ENCODE assay signal across 7 mouse cellular contexts in genomic region chr3:135422856-135423607, GRCm38 (mm10). TPM values are rescaled to one million over a fixed set of nuclear protein-coding genes. Genes with fewer than 3 reads are reported as not detected.
DNase-seq lines count a peak whose midpoint lies in the region; ATAC-seq and TF ChIP-seq lines count a peak whose summit lies in the region.

No protein-coding gene starts in this region.

- DNase-seq in adrenal gland, postnatal 14 days = peak; percentile 91
- DNase-seq in embryonic facial prominence, embryonic 10.5 days (ENCODE audit: low spot score) = peak; percentile 90
- peak; percentile 99 for DNase-seq in heart, adult 11 months
- DNase-seq in kidney, adult 18-20 months = peak; percentile 92
- peak; percentile 87 for DNase-seq in limb, embryonic 11.5 days (ENCODE audit: low spot score)

- H3K27me3 ChIP-seq in embryonic facial prominence, embryonic 10.5 days (replicated peaks; ENCODE audit: low read depth, poor library complexity, severe bottlenecking) = no peaks in the 10 kb centered on the region
- H3K27me3 ChIP-seq in limb, embryonic 11.5 days (ENCODE audit: control insufficient read depth, insufficient read depth, low read length) = no peaks in the 10 kb centered on the region
- no peaks in the 10 kb centered on the region for H3K27me3 ChIP-seq in midbrain, embryonic 13.5 days
- H3K27me3 ChIP-seq in small intestine, adult 2 months (ENCODE audit: control insufficient read depth, insufficient read depth, low read length) = no peaks in the 10 kb centered on the region

- H3K4me2 ChIP-seq in limb, embryonic 11.5 days (ENCODE audit: low read depth, severe bottlenecking) = peak overlapping the region; percentile 67
- peak overlapping the region; percentile 73 for H3K4me2 ChIP-seq in midbrain, embryonic 13.5 days (replicated peaks)

- no peak for TF ChIP-seq CTCF in small intestine, adult 2 months (IDR thresholded peaks at IDR 0.05; ENCODE audit: extremely low read depth, insufficient read length, insufficient replicate concordance, low read depth, low read length)

- peak overlapping the region; percentile 98 for H3K27ac ChIP-seq in embryonic facial prominence, embryonic 10.5 days (replicated peaks)
- H3K27ac ChIP-seq in limb, embryonic 11.5 days (replicated peaks; ENCODE audit: low read depth, low read length) = peak overlapping the region; percentile 83
- peak overlapping the region; percentile 95 for H3K27ac ChIP-seq in midbrain, embryonic 13.5 days
- peak overlapping the region; percentile 92 for H3K27ac ChIP-seq in small intestine, adult 2 months (ENCODE audit: insufficient read depth, low read depth, low read length)

- H3K36me3 ChIP-seq in embryonic facial prominence, embryonic 10.5 days (replicated peaks) = no peaks in the 10 kb centered on the region; the same call in none of the 2 replicates
- no peaks in the 10 kb centered on the region for H3K36me3 ChIP-seq in limb, embryonic 11.5 days (ENCODE audit: control insufficient read depth, insufficient read depth, low read length)
- 0 out of 2 replicates have a peak, but pooled peaks cover 3% of the 10 kb centered on the region for H3K36me3 ChIP-seq in midbrain, embryonic 13.5 days
- no peaks in the 10 kb centered on the region for H3K36me3 ChIP-seq in small intestine, adult 2 months (ENCODE audit: control insufficient read depth, insufficient read depth, low read length)

- H3K9me3 ChIP-seq in embryonic facial prominence, embryonic 10.5 days = no peaks in the 10 kb centered on the region
- no peaks in the 10 kb centered on the region for H3K9me3 ChIP-seq in limb, embryonic 11.5 days (ENCODE audit: control insufficient read depth, low read length)
- no peaks in the 10 kb centered on the region for H3K9me3 ChIP-seq in midbrain, embryonic 13.5 days

- peak overlapping the region; percentile 79 for H3K4me3 ChIP-seq in embryonic facial prominence, embryonic 10.5 days
- peak overlapping the region; percentile 72 for H3K4me3 ChIP-seq in limb, embryonic 11.5 days (ENCODE audit: low read depth, low read length)
- peak overlapping the region; percentile 58 for H3K4me3 ChIP-seq in midbrain, embryonic 13.5 days (replicated peaks)
- H3K4me3 ChIP-seq in small intestine, adult 2 months (ENCODE audit: low read depth, low read length) = peak overlapping the region; percentile 66

- peak overlapping the region; percentile 85 for H3K9ac ChIP-seq in limb, embryonic 11.5 days (ENCODE audit: low read length)
- H3K9ac ChIP-seq in midbrain, embryonic 13.5 days (replicated peaks) = peak overlapping the region; percentile 76

- peaks cover 24% of the 10 kb centered on the region for H3K4me1 ChIP-seq in embryonic facial prominence, embryonic 10.5 days
- peaks cover 4% of the 10 kb centered on the region; the same call in 1 of the 2 replicates for H3K4me1 ChIP-seq in limb, embryonic 11.5 days (ENCODE audit: control insufficient read depth, insufficient read depth, low read length)
- peaks cover 26% of the 10 kb centered on the region for H3K4me1 ChIP-seq in midbrain, embryonic 13.5 days (replicated peaks)
- H3K4me1 ChIP-seq in small intestine, adult 2 months (ENCODE audit: control insufficient read depth, insufficient read depth, insufficient read length, low read length) = peaks cover 4% of the 10 kb centered on the region; the same call in 1 of the 2 replicates

- peak; percentile 96 for ATAC-seq in limb, embryonic 11.5 days (ENCODE audit: insufficient number of reproducible peaks, low FRiP score, low TSS enrichment, low read depth)
- peak; percentile 99 for ATAC-seq in midbrain, embryonic 13.5 days

- WGBS in embryonic facial prominence, embryonic 10.5 days = under 1% methylated on average over 103 of the region's 103 CpGs
- under 1% methylated on average over 83 of the region's 103 CpGs for WGBS in limb, embryonic 11.5 days
- under 1% methylated on average over 81 of the region's 103 CpGs for WGBS in midbrain, embryonic 13.5 days
- WGBS in small intestine, adult 2 months = under 1% methylated on average over 102 of the region's 103 CpGs

- peak; percentile 91 for TF ChIP-seq POLR2A in small intestine, adult 2 months (IDR thresholded peaks at IDR 0.05; ENCODE audit: low read depth, low read length)

RNA-seq across cellular contexts. Expression of gene Cisd2, which starts 0.7 kb away (rescaled TPM):
- total RNA-seq in adrenal gland, postnatal 14 days (2021) = 30.2 and 31.1 TPM in 2 replicates
- 74.9 and 81.1 TPM in 2 replicates for polyA plus RNA-seq in embryonic facial prominence, embryonic 10.5 days (2016; fragmentation: Nextera tagmentation; extraction: Ambion mirVana)
- polyA plus RNA-seq in limb, embryonic 11.5 days (2014; fragmentation: Nextera tagmentation; extraction: Ambion mirVana) = 64.7 and 71.3 TPM in 2 replicates
- polyA plus RNA-seq in midbrain, embryonic 13.5 days (2015; fragmentation: Nextera tagmentation; extraction: Ambion mirVana) = 78.8 and 80.7 TPM in 2 replicates
- polyA plus RNA-seq in small intestine, adult 2 months (2012; rRNA removed) = 12.4 and 26.6 TPM in 2 replicates

RNA-seq across cellular contexts. Expression of gene Ube2d3, which starts 14.9 kb away (rescaled TPM):
- total RNA-seq in adrenal gland, postnatal 14 days (2021) = 378 and 407 TPM in 2 replicates
- 539 and 556 TPM in 2 replicates for polyA plus RNA-seq in embryonic facial prominence, embryonic 10.5 days (2016; fragmentation: Nextera tagmentation; extraction: Ambion mirVana)
- 616 and 639 TPM in 2 replicates for polyA plus RNA-seq in limb, embryonic 11.5 days (2014; fragmentation: Nextera tagmentation; extraction: Ambion mirVana)
- 433 and 444 TPM in 2 replicates for polyA plus RNA-seq in midbrain, embryonic 13.5 days (2015; fragmentation: Nextera tagmentation; extraction: Ambion mirVana)
- 192 and 259 TPM in 2 replicates for polyA plus RNA-seq in small intestine, adult 2 months (2012; rRNA removed)

Comparison
In these comparisons a context has a peak if more than half of its experiments do, and no peak if none do; other contexts are left out.
1. Peak in every context shown above with its lines: DNase-seq, ATAC-seq, H3K4me3 ChIP-seq and H3K27ac ChIP-seq.